Mouse (Mus musculus) neural tube, embryonic 11.5 days (tissue): ENCODE measurements around the gene Chchd10. TPM values are rescaled to one million over a fixed set of nuclear protein-coding genes. Genes with fewer than 3 reads are reported as not detected.
A peak's percentile ranks its signal among the peaks of the same experiment; 100 is the strongest.

Experiments used
- ATAC-seq: fragments of 200-750 bp; cut with Nextera tagmentation; 2 replicates; pipeline ENCODE4 v1.8.0; 2017; ENCODE audit warnings: moderate number of reproducible peaks, mild to moderate bottlenecking, moderate TSS enrichment, moderate library complexity; ENCODE audit not compliant: insufficient read depth, low FRiP score, low TSS enrichment
- DNase-seq: peaks from one replicate; pipeline ENCODE4 v3.0.0-alpha.2; 2015; ENCODE audit warnings: low spot score
- H3K27ac ChIP-seq: fragments of 300-500 bp; sonication (generic); 2 replicates; pipeline ENCODE4 v1.5.1; 2014; ENCODE audit warnings: low read depth, mild to moderate bottlenecking, low read length
- H3K27me3 ChIP-seq: fragments of 300-500 bp; sonication (generic); 2 replicates; pipeline ENCODE4 v1.6.1; 2014; ENCODE audit warnings: mild to moderate bottlenecking, low read length, mixed read lengths; ENCODE audit not compliant: control insufficient read depth, insufficient read depth
- H3K36me3 ChIP-seq: fragments of 300-500 bp; sonication (generic); 2 replicates; pipeline ENCODE4 v1.6.1; 2014; ENCODE audit warnings: mild to moderate bottlenecking, low read length, moderate library complexity, mixed read lengths; ENCODE audit not compliant: control insufficient read depth, insufficient read depth
- H3K4me1 ChIP-seq: fragments of 300-500 bp; sonication (generic); 2 replicates; pipeline ENCODE4 v1.6.1; 2014; ENCODE audit warnings: low read length, mixed read lengths; ENCODE audit not compliant: control insufficient read depth, insufficient read depth
- H3K4me2 ChIP-seq: fragments of 300-500 bp; sonication (generic); 2 replicates; pipeline ENCODE4 v1.6.1; 2014; ENCODE audit warnings: low read depth, mild to moderate bottlenecking, moderate library complexity
- H3K4me3 ChIP-seq: fragments of 300-500 bp; sonication (generic); 2 replicates; pipeline ENCODE4 v1.5.1; 2014; ENCODE audit warnings: low read depth, low read length
- H3K9ac ChIP-seq: fragments of 300-500 bp; sonication (generic); 2 replicates; pipeline ENCODE4 v1.6.1; 2014; ENCODE audit warnings: mild to moderate bottlenecking, low read length
- H3K9me3 ChIP-seq: fragments of 300-500 bp; sonication (generic); 2 replicates; pipeline ENCODE4 v1.6.1; 2016; ENCODE audit warnings: low read length; ENCODE audit not compliant: control insufficient read depth
- WGBS: fragments of 180-500 bp; shearing (Covaris S2); extraction: QIAGEN DNeasy Blood & Tissue Kit; methylation state at CpG from one replicate; pipeline ENCODE4 v1.1.7; 2014; 5-methylcytosine and 5-hydroxymethylcytosine counted together
- polyA plus RNA-seq: library from polyadenylated mRNA; unstranded; fragments of >200 nt; fragmentation: Nextera tagmentation; extraction: Ambion mirVana; gene quantifications from 2 replicates; pipeline ENCODE4 v1.2.1, GENCODE M21; 2014

The Chchd10 gene
- polyA plus RNA-seq, 1 experiment from 2014 or later: 11.7 TPM

- peak overlapping the region; percentile 79 for H3K9ac ChIP-seq
- peak overlapping the region; percentile 89 for H3K4me2 ChIP-seq
- peak overlapping the region; percentile 45 for H3K4me3 ChIP-seq
- no peaks in the 10 kb centered on the region for H3K36me3 ChIP-seq
- under 1% methylated on average over 36 of the region's 44 CpGs for WGBS
- H3K27me3 ChIP-seq: peaks cover 24% of the 10 kb centered on the region
- H3K9me3 ChIP-seq: no peaks in the 10 kb centered on the region
- DNase-seq: peak; percentile 76
- peaks cover 17% of the 10 kb centered on the region for H3K4me1 ChIP-seq
- H3K27ac ChIP-seq: no peak overlapping the region
- peak; percentile 72 for ATAC-seq
Observed at GRCm38 (mm10) chr10:75932081-75932678, 750 bp upstream of the Chchd10 start.

- WGBS: 58% methylated on average over 1 of the region's 1 CpGs
- no peaks in the 10 kb centered on the region for H3K9me3 ChIP-seq
- H3K27ac ChIP-seq: no peak overlapping the region
- DNase-seq: no peak
- H3K4me1 ChIP-seq: peaks cover 17% of the 10 kb centered on the region
- peak overlapping the region; percentile 48 for H3K4me3 ChIP-seq
- no peak overlapping the region for H3K9ac ChIP-seq
- H3K4me2 ChIP-seq: peak overlapping the region; percentile 97
- H3K36me3 ChIP-seq: no peaks in the 10 kb centered on the region
- peaks cover 25% of the 10 kb centered on the region for H3K27me3 ChIP-seq
- no peak for ATAC-seq
Observed at GRCm38 (mm10) chr10:75934991-75935390, 2.1 kb downstream of the Chchd10 start.

- WGBS: under 1% methylated on average over 50 of the region's 51 CpGs
Observed at GRCm38 (mm10) chr10:75935680-75936541, 3.0 kb downstream of the Chchd10 start, which contains the start of gene Mmp11. Gene Mmp11, minus strand, starts transcription at chr10:75936496.

DNA sequence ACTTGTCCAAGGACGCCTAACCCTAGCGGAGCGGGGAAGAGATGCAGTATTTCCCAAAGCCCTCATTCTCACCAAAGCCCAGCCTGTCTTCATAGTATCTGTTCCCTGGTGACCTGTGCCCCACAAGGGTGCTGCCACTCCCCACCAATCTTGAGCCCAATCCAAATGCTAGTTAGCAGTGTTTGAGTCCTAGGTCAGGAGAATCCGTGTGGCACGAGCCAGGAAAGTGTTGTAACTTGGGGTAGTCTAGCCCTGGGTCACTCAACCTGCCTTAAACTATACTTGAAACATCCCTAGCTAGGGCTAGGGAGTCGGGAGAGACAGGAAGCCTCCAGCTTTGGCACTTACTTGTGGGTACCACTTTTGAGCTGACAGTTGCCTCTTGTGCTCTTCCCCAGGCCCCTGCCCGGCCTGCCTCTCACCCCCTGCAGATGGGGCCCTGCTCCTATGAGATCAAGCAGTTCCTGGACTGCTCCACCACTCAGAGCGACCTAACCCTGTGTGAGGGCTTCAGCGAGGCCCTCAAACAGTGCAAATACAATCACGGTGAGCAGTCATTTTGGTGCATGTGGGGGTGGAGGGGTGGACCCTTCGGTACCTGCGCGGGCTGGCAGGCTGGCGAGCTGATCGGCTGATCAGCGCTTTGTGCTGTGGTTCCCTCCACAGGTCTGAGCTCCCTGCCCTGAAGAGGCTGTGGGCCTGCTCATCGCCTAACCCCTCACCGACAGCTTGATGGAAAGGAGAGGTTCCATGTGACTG lies 4.2 kb downstream of the Chchd10 start:
- H3K27ac ChIP-seq: no peak overlapping the region
- no peak for ATAC-seq
- WGBS: 30% methylated on average over 18 of the region's 18 CpGs
- H3K9ac ChIP-seq: no peak overlapping the region
- no peaks in the 10 kb centered on the region for H3K36me3 ChIP-seq
- peaks cover 16% of the 10 kb centered on the region for H3K27me3 ChIP-seq
- no peak overlapping the region for H3K4me3 ChIP-seq
- H3K4me2 ChIP-seq: no peak overlapping the region
- peaks cover 12% of the 10 kb centered on the region for H3K4me1 ChIP-seq
- H3K9me3 ChIP-seq: no peaks in the 10 kb centered on the region
- DNase-seq: no peak

More at GRCm38 (mm10) chr10:75935680-75936541, 3.0 kb downstream of the Chchd10 start, which contains the start of gene Mmp11:
- ATAC-seq: peak; percentile 48; the same call in 1 of the 2 replicates
- Histone ChIP-seq H3K4me3 (peak within 1 kb of the TSS; percentile 48), H3K4me2 (peak within 1 kb of the TSS; percentile 97), H3K4me1 (peaks cover 17% of the 10 kb centered on the region), H3K27ac (no peak within 1 kb of the TSS), H3K36me3 (no peaks in the 10 kb centered on the region), H3K27me3 (peaks cover 25% of the 10 kb centered on the region), H3K9ac (peak within 1 kb of the TSS; percentile 50), H3K9me3 (no peaks in the 10 kb centered on the region)
- DNase-seq: peak; percentile 83

GRCm38 (mm10) chr10:75937851-75938643 lies 5.1 kb downstream of the Chchd10 start:
- no peak overlapping the region for H3K9ac ChIP-seq
- 50% methylated on average over 10 of the region's 10 CpGs for WGBS
- H3K27me3 ChIP-seq: peaks cover 16% of the 10 kb centered on the region
- DNase-seq (no peak), ATAC-seq (no peak)
- no peak overlapping the region for H3K27ac ChIP-seq
- no peaks in the 10 kb centered on the region for H3K36me3 ChIP-seq
- no peak overlapping the region for H3K4me3 ChIP-seq
- H3K4me2 ChIP-seq: no peak overlapping the region
- H3K9me3 ChIP-seq: no peaks in the 10 kb centered on the region
- 0 out of 2 replicates have a peak, but pooled peaks cover 6% of the 10 kb centered on the region for H3K4me1 ChIP-seq

- Histone ChIP-seq H3K9ac (no peak overlapping the region), H3K4me1 (peaks cover 12% of the 10 kb centered on the region; the same call in 1 of the 2 replicates), H3K27me3 (peaks cover 16% of the 10 kb centered on the region), H3K36me3 (no peaks in the 10 kb centered on the region), H3K9me3 (no peaks in the 10 kb centered on the region), H3K4me2 (no peak overlapping the region), H3K4me3 (no peak overlapping the region), H3K27ac (no peak overlapping the region)
- no peak for DNase-seq
- no peak for ATAC-seq
- WGBS: 43% methylated on average over 9 of the region's 9 CpGs
Observed at GRCm38 (mm10) chr10:75939481-75940234, 6.7 kb downstream of the Chchd10 start.

GRCm38 (mm10) chr10:75940520-75940919 lies 7.6 kb downstream of the Chchd10 start, which contains the start of gene Gm867:
Gene Gm867, minus strand, starts transcription at chr10:75940672.
- Histone ChIP-seq H3K4me2 (no peak within 1 kb of the TSS), H3K4me1 (peaks cover 8% of the 10 kb centered on the region; the same call in 1 of the 2 replicates), H3K9me3 (no peaks in the 10 kb centered on the region), H3K4me3 (no peak within 1 kb of the TSS), H3K9ac (no peak within 1 kb of the TSS), H3K27me3 (peaks cover 16% of the 10 kb centered on the region), H3K27ac (no peak within 1 kb of the TSS), H3K36me3 (no peaks in the 10 kb centered on the region)
- ATAC-seq (no peak), DNase-seq (no peak)
- 87% methylated on average over 5 of the region's 5 CpGs for WGBS
